Mouse (Mus musculus) myocyte (in vitro differentiated cells): ENCODE measurements around the gene Kcnd2. TPM values are rescaled to one million over a fixed set of nuclear protein-coding genes. Genes with fewer than 3 reads are reported as not detected.

ENCODE experiments used
- H3K27me3 ChIP-seq: one replicate; pipeline ENCODE4 v1.6.1; 2011; ENCODE audit not compliant: control insufficient read depth, insufficient read depth, insufficient read length
- H3K36me3 ChIP-seq: one replicate; pipeline ENCODE4 v1.6.1; 2011; ENCODE audit not compliant: control insufficient read depth, insufficient read depth
- H3K4me2 ChIP-seq: one replicate; pipeline ENCODE4 v1.6.1; 2011; ENCODE audit warnings: low read depth, control low read depth
- H3K4me3 ChIP-seq: one replicate; pipeline ENCODE4 v1.5.1; 2011; ENCODE audit warnings: mild to moderate bottlenecking, control low read depth, moderate library complexity
- H3K79me2 ChIP-seq: one replicate; pipeline ENCODE4 v1.6.1; 2011; ENCODE audit not compliant: control insufficient read depth, insufficient read depth
- H3ac ChIP-seq: one replicate; pipeline ENCODE4 v1.6.1; 2011; ENCODE audit not compliant: control insufficient read depth, insufficient read length
- CEBPB ChIP-seq: IDR thresholded peaks from 2 replicates; pipeline ENCODE4 v1.6.1; 2011; ENCODE audit warnings: mild to moderate bottlenecking, moderate library complexity; ENCODE audit not compliant: poor library complexity, insufficient read depth, severe bottlenecking
- E2F4 ChIP-seq: IDR thresholded peaks from one replicate; pipeline ENCODE4 v1.6.1; 2011; ENCODE audit warnings: mild to moderate bottlenecking, control low read depth, moderate library complexity; ENCODE audit not compliant: insufficient read depth
- MAX ChIP-seq: IDR thresholded peaks from one replicate; pipeline ENCODE4 v1.6.1; 2011; ENCODE audit warnings: low read depth, mild to moderate bottlenecking, control low read depth
- MYOD1 ChIP-seq, 3 experiments: IDR thresholded peaks; one replicate each; pipeline ENCODE4 v1.6.1; 2011; ENCODE audit warnings: control low read depth in 2 of 3, low read depth in 2 of 3, mild to moderate bottlenecking in 2 of 3, moderate library complexity in 1 of 3; ENCODE audit not compliant: insufficient read length in 2 of 3, control insufficient read depth in 1 of 3
- MYOG ChIP-seq, 3 experiments: IDR thresholded peaks; one replicate each; pipeline ENCODE4 v1.6.1; 2011; ENCODE audit warnings: control low read depth in 2 of 3, low read depth in 2 of 3, mild to moderate bottlenecking in 2 of 3; ENCODE audit not compliant: insufficient read length in 2 of 3, control insufficient read depth in 1 of 3, insufficient read depth in 1 of 3
- POLR2A ChIP-seq: IDR thresholded peaks from one replicate; pipeline ENCODE4 v1.6.1; 2011; ENCODE audit warnings: low read depth, mild to moderate bottlenecking, control low read depth, moderate library complexity; ENCODE audit not compliant: insufficient read length
- POLR2AphosphoS2 ChIP-seq: IDR thresholded peaks from one replicate; pipeline ENCODE4 v1.6.1; 2011; ENCODE audit warnings: low read depth, control low read depth; ENCODE audit not compliant: insufficient read length
- REST ChIP-seq: IDR thresholded peaks from one replicate; pipeline ENCODE4 v1.6.1; 2011; ENCODE audit warnings: mild to moderate bottlenecking, control low read depth, moderate library complexity; ENCODE audit not compliant: insufficient read depth, insufficient read length
- SRF ChIP-seq: IDR thresholded peaks from one replicate; pipeline ENCODE4 v1.6.1; 2011; ENCODE audit warnings: low read depth; ENCODE audit not compliant: control insufficient read depth, insufficient read length
- TCF12 ChIP-seq: IDR thresholded peaks from one replicate; pipeline ENCODE4 v1.6.1; 2011; ENCODE audit warnings: mild to moderate bottlenecking, control low read depth; ENCODE audit not compliant: poor library complexity, insufficient read depth, severe bottlenecking
- TCF3 ChIP-seq: IDR thresholded peaks from one replicate; pipeline ENCODE4 v1.6.1; 2011; ENCODE audit warnings: low read depth, control low read depth; ENCODE audit not compliant: insufficient read length
- USF1 ChIP-seq: IDR thresholded peaks from one replicate; pipeline ENCODE4 v1.6.1; 2011; ENCODE audit warnings: low read depth, mild to moderate bottlenecking, control low read depth, moderate library complexity
- polyA plus RNA-seq: library from polyadenylated mRNA; unstranded; fragments of >200 nt; fragmentation: generic; extraction: Trizol; gene quantifications from one replicate; pipeline ENCODE4 v1.2.1, GENCODE M21; 2012; ENCODE audit warnings: missing spikeins

Kcnd2 gene
- polyA plus RNA-seq = not detected

DNA sequence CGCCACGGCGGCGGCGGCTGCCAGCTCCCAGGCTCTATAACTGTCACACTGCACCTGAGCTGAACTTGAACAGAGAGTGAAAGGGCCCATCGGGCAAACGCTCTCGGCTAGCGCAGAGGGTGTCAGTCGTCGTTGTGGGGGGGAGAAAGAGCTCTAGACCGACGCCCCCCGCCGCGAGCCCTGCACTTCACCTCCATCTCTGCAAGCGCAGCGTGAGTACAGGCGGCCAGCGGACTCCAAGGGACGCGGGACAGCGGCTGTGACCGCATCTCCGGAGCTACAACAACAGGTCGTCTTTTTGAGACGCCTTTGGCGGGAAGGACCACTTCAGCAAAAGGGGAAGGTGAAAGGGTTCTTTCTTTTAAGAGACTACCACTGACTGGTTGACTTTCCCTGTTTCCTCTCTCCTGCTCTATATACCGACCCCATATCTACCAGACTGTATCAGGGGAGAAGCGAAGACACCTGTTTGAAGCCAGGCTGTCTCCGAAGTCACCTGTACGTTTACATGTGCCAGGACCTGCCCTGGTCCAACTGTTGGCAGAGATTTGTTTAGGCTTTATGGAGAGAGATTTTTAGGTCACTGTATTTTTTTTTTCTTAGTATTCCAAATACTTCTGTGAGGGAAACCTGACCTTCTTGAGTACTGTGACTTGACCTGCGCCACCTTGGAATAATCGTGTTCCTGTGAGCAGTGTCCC lies at the start of gene Kcnd2:
Kcnd2 (plus strand) TSS at position 13 of the 701 bp plus-strand sequence.
- no peaks in the 10 kb centered on the region for H3K27me3 ChIP-seq
- H3K79me2 ChIP-seq = no peaks in the 10 kb centered on the region

DNA sequence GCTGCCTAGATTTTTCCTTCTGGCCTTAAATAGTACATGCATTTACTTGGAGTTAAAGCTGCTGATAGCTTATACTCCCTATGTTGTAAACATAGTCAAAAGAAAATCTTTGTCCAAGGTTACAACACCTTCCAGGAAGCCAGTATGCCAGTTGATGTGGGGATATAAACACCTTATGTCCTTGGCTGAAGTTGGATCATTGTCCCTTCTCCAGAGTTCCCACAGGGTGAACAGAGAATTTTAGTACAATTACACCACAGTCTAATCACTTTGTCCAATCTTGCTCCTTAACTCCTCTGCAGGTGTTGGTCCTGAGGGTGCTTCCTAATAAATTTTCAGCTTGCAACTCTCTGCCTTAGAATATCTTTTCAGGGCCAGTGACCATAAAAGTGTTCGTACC lies 48.7 kb upstream of the Kcnd2 start:
- no peak overlapping the region for H3ac ChIP-seq
- no peak overlapping the region for H3K4me2 ChIP-seq
- no peaks in the 10 kb centered on the region for H3K27me3 ChIP-seq
- H3K36me3 ChIP-seq = no peaks in the 10 kb centered on the region
- H3K79me2 ChIP-seq = no peaks in the 10 kb centered on the region
- H3K4me3 ChIP-seq = no peak overlapping the region
- no peak for TF ChIP-seq MYOG (IDR thresholded peaks at IDR 0.05; ENCODE audit: control insufficient read depth in 1 of 3, insufficient read depth in 1 of 3, insufficient read length in 2 of 3, low read depth in 2 of 3)
- TF ChIP-seq MYOD1 (IDR thresholded peaks at IDR 0.05; ENCODE audit: control insufficient read depth in 1 of 3, insufficient read length in 2 of 3, low read depth in 2 of 3) = no peak
- TF ChIP-seq POLR2A = no peak
- TF ChIP-seq MAX = no peak
- no peak for TF ChIP-seq REST
- no peak for TF ChIP-seq POLR2AphosphoS2
- no peak for TF ChIP-seq CEBPB
- no peak for TF ChIP-seq USF1
- TF ChIP-seq TCF3 = no peak
- TF ChIP-seq E2F4 = no peak
- no peak for TF ChIP-seq SRF
- TF ChIP-seq TCF12 = no peak

More for the DNA sequence above, at the start of gene Kcnd2:
- H3K4me2 ChIP-seq = no peak within 1 kb of the TSS
- TF ChIP-seq CEBPB (no peak), POLR2A (no peak), MYOG (IDR thresholded peaks at IDR 0.05; ENCODE audit: control insufficient read depth in 1 of 3, insufficient read depth in 1 of 3, insufficient read length in 2 of 3, low read depth in 2 of 3) (no peak), REST (no peak), E2F4 (no peak), USF1 (no peak), POLR2AphosphoS2 (no peak), TCF3 (no peak), TCF12 (no peak)
- H3K36me3 ChIP-seq = no peaks in the 10 kb centered on the region
- no peak within 1 kb of the TSS for H3ac ChIP-seq
- no peak within 1 kb of the TSS for H3K4me3 ChIP-seq

DNA sequence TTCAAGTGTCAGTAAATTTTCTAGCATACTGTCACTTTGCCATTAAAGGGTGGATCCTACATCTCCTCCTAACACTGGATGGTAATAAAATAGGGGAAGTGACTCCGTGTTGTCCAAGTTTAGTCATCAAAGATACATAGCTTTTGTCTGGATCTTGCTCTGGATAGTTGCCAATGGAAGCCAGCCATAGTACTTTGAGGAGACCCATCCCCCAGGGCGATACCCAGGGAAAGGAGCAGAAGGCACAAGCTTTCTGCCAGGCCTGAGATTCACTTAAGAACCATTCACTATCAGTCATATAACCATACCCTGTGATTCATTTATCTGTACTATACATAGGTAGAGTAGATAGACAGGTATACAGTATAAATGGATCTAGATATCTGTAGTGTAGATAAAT lies 20.0 kb upstream of the Kcnd2 start:
- no peak overlapping the region for H3ac ChIP-seq
- TF ChIP-seq USF1 (no peak), TCF12 (no peak), E2F4 (no peak), TCF3 (no peak), MAX (no peak)

DNA sequence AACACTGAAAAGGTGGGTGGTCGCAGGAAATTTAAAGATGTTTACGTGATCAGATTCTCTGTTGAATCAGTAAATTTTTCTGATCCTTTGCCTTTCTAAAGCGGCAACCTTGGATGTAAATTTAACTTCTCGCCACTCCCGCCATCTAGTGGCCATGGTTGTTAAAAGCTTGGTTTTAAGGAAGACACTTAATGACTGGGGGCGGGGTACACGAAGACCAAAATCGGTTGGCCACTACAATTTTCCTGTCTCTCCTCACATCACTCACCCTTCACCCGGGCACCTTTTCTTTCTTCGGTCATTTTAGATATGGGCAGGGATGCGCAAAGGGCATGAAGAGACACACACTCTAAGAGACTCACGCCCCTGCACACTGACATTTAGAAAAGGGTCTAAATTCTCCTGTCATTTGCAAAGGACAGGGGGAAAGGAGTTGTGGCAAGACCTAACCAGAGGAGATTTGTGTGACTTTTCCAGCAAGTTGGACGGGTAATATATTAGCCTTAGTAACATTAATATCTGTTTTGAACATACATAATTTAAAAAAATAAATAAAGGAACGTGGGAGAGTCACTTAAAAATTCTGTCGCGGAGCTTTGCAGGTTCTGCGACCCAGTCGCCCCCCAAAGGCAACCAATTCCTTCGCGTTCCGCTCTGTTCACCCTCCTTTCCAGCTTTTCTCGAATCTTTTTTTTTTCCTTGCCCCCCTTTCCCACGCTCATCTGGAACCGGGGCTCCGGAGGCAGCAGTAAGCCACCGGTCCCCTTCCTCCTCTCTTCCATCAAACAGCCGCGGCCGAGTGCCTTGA lies 1.2 kb upstream of the Kcnd2 start:
- Histone ChIP-seq H3K4me2 (no peak overlapping the region), H3ac (no peak overlapping the region), H3K79me2 (no peaks in the 10 kb centered on the region), H3K36me3 (no peaks in the 10 kb centered on the region), H3K4me3 (no peak overlapping the region), H3K27me3 (no peaks in the 10 kb centered on the region)
- TF ChIP-seq POLR2A (no peak), CEBPB (no peak), MYOG (IDR thresholded peaks at IDR 0.05; ENCODE audit: control insufficient read depth in 1 of 3, insufficient read depth in 1 of 3, insufficient read length in 2 of 3, low read depth in 2 of 3) (no peak), MYOD1 (IDR thresholded peaks at IDR 0.05; ENCODE audit: control insufficient read depth in 1 of 3, insufficient read length in 2 of 3, low read depth in 2 of 3) (no peak), SRF (no peak), TCF3 (no peak), USF1 (no peak), TCF12 (no peak), MAX (no peak), E2F4 (no peak), POLR2AphosphoS2 (no peak), REST (no peak)

More for the DNA sequence above, 20.0 kb upstream of the Kcnd2 start:
- H3K27me3 ChIP-seq = no peaks in the 10 kb centered on the region
- H3K79me2 ChIP-seq = no peaks in the 10 kb centered on the region
- no peak overlapping the region for H3K4me3 ChIP-seq
- no peak overlapping the region for H3K4me2 ChIP-seq
- H3K36me3 ChIP-seq = no peaks in the 10 kb centered on the region
